Mouse (Mus musculus): Measurements from ENCODE around the gene Tnni1.

The Tnni1 gene

GRCm38 (mm10) chr1:135778780-135779535 lies at the start of gene Tnni1:
Gene Tnni1 (plus strand): TSS chr1:135779434.
- DNase-seq (ENCODE audit: low read depth, low spot score), result no peak

- peak; percentile 36 for DNase-seq (ENCODE audit: low read depth, low spot score)
These were observed 49.4 kb upstream of the Tnni1 start for GRCm38 (mm10) chr1:135729821-135730220.

DNA sequence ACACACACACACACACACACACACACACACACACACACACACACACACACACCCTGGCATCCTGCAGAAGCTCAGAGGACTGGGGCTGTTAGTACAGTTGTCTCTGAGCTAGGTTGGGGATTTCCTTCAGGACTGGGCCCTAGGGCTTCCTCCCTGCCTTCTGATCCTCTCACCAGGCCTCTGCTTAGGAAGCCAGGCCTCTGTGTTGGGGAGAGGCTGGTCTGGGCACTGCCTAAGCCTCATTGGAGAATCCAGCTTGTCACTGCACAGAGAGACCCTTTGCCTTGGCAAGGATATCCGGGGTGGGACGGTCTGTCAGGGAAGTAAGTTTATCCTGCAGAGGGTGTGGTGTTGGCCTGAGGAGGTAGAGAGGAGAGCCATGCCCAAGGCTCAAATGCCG lies 48.9 kb upstream of the Tnni1 start:
- DNase-seq (ENCODE audit: low read depth, low spot score), result no peak

GRCm38 (mm10) chr1:135731393-135731792 lies 47.8 kb upstream of the Tnni1 start:
- DNase-seq (ENCODE audit: low read depth, low spot score), result no peak

GRCm38 (mm10) chr1:135731897-135732684 lies 47.1 kb upstream of the Tnni1 start:
- peak; percentile 67 for DNase-seq (ENCODE audit: low read depth, low spot score)

DNA sequence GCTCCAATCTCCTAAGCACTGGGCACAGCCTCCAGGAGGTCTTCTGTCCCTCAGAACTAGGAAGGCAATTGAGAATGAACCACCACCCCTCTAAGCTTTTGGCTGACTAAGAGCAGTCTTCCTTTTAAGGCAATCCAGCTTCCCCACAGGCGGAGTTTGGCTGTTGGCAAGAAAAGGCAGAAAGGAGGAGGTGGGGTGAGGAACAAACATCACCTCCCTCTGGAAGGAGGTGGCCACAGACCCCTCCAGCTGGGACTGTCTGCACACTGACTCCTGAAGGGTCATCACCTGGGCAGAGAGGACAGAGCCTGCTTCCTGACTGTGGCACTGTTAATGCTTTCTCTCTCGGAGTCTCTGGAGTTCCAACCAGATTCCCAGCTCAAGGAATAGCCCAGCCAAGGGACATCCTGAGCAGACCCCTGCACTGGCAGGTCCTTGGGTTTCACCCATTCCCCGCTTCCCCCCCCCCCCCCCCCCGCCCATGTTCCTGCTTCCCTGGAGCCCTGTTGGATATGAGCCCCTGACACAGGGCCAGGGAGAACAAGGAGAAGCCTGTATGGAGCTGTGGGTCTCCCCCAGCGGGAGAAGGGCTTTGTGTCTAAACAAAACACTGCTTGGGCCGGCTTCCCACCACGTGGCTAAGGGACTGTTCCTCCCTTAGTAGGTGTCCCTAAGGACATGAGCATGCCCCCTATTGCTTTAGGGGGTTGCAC lies 44.9 kb upstream of the Tnni1 start:
- no peak for DNase-seq (ENCODE audit: low read depth, low spot score)

- no peak for DNase-seq (ENCODE audit: low read depth, low spot score)
These were observed 43.8 kb upstream of the Tnni1 start for GRCm38 (mm10) chr1:135735460-135735859.

GRCm38 (mm10) chr1:135744987-135745386 lies 34.2 kb upstream of the Tnni1 start:
- DNase-seq (ENCODE audit: low read depth, low spot score), result no peak

- DNase-seq (ENCODE audit: low read depth, low spot score), result no peak
These were observed 33.0 kb upstream of the Tnni1 start for GRCm38 (mm10) chr1:135746248-135746647.

DNA sequence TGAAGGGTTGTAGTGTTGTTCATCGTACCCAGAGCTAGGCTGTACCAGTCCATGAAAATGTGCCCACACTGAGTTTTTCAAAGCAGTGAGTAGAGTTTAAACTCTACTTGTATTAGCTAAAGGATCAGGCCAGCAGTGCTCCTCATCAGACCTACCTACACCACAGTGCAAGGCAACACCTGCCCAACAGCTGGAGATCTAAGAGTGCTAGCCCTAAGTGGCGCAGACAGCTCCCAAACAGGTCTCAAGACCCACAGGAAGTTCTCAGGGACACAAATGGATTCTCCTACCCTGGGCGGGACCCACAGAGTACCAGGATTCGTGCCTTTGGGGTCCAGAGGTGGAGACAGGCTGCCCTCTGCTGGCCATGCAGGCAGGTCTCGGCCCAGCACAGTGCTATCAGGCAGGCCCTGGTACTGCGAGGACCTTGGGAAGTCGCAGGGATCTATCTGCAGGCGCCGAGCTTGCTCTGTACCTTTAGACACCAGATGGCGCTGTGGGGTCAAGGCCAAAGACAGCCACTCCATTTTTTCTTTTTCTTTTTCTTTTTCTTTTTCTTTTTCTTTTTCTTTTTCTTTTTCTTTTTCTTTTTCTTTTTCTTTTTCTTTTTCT lies 26.4 kb upstream of the Tnni1 start:
- DNase-seq (ENCODE audit: low read depth, low spot score), result peak; percentile 99

DNA sequence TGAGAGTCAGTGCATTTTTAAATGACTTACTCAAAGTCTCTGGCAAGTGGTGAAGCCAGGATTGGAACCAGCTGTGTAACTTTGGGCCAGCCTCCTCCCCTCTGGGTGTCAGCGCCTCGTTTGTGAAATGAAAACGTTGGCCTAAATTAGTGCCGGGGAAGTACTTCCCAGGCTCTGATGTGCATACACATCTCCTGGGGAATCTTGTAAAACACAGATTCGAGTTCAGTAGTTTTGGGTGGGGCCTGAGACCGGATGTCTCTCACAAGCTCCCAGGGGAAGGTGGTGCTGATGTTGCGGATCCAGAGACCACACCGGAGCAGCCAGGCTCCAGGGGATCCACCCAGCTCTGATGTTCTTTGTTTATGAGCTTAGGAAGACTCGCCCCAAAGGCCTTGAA lies 23.9 kb upstream of the Tnni1 start:
- DNase-seq (ENCODE audit: low read depth, low spot score), result peak; percentile 76

DNA sequence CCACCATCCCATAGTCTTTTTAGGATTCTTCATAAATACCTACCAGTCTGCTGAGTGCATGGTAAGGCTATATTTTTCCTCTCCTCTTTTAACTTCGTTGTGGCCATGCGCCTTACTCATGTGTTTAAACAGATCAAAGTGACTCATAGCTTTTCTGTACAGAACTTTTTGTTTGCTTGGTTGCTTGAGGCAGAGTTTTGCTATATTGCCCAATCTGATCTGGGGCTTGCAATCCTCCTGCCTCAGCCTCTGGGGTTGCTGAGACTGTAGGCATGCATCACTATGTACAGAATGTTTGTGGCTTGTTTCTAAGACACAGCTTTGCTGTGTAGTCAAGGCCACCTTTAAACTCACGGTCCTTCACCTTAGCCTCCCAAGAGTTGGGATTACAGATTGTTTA lies 23.3 kb upstream of the Tnni1 start:
- DNase-seq (ENCODE audit: low read depth, low spot score), result no peak

DNA sequence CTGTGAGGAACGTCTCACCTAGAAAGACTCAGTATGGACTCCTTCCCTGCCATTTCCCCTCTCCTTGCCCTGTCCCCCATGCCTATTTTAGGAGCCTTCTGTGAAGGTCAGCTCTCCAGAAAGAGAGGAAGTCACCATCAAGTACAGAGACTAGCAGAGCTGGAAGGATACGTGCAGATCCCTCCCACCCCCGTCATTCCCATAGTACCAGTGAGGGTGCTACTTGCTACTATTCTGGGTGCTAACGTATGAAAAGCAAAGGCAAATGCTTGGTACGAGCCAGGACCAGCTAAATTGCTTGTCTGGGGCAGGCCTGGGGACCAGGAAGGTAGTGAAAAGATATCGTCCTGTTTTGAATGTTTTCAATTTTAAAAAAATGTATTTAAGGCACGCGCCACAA lies 21.9 kb upstream of the Tnni1 start:
- DNase-seq (ENCODE audit: low read depth, low spot score), result no peak

DNA sequence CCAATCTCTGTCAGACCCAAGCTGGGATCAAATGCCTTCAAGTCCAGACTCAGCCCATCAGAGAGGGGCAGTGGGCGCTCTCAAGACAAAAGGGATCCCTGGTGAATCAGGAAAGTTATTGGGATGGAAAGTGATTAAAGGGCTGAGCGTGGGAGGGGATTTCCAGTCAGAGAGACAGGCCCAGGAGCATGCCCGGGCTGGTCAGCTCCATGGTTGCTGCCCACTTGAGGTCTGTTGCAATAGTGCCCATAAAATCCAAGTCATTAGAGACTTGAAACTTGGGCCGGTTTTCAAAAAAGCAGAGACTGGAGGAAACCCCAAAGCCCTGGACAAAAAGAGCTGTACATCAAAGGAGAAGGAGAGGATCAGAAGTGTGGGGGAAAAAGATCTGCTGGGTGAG lies 19.5 kb upstream of the Tnni1 start:
- no peak for DNase-seq (ENCODE audit: low read depth, low spot score)

DNA sequence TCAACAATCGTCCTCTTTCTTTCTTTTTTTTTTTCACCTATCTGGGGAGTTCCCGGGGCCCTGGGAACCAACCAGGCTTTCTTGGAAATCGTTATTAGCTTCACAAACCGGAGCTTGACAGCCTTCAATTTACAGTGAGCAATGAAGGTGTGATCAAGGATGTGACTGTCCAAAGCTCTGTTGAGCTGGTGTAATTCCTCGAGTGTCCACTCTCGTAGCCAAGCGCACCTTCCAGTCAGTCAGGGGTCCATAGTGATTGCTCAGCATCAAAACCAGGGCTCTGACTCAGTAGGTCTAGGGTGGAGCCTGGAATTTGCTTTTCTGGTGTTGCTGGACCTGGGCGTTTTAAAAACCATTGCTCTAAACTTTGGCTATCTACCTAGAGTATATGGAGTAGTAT lies 19.0 kb upstream of the Tnni1 start:
- peak; percentile 89 for DNase-seq (ENCODE audit: low read depth, low spot score)

GRCm38 (mm10) chr1:135761728-135762127 lies 17.5 kb upstream of the Tnni1 start:
- no peak for DNase-seq (ENCODE audit: low read depth, low spot score)

- DNase-seq (ENCODE audit: low read depth, low spot score), result no peak
These were observed 15.6 kb upstream of the Tnni1 start for GRCm38 (mm10) chr1:135763503-135764205.

- DNase-seq (ENCODE audit: low read depth, low spot score), result no peak
These were observed 15.1 kb upstream of the Tnni1 start for GRCm38 (mm10) chr1:135764206-135764528.

DNA sequence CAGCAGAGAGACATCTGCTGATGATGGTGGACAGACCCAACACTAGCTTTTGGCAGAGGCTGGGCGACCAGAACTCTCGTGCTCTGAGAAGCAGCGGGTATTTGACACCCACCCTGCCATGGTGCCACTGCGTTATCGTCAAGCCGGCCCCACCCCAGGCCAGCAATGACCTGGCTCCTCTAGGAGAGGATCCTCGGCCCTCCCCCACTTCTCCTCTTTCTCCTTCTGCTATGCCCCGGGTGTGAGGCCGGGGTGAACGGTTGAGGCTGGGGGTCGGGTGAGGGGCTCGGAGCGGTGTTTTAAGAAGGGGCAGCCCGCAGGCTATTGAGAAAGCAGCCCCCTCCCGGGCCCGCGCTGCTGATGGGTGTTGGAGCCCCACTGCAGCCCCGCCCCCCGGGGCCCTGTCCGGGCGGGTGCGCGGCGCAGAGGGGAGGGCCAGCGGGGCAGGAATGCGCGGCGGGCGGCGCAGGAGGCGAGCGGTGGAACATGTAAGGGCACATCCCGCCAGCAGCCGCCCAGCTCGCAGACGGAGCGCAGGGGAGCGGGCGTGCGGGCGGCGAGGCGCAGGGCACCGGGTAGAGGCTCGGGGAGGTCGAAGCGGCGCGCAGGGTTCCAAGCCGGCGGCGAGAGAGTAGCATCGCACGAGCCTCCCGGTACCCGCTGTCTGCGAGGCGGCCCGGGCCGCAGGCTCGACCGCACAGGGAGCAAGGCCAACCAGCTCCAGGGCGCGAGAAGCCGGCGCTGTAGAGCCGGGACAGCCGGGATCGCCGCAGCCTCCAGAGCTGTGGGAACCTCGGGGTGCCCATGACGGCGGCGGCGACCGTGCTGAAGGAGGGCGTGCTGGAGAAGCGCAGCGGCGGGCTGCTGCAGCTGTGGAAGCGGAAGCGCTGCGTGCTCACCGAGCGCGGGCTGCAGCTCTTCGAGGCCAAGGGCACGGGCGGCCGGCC lies 13.3 kb upstream of the Tnni1 start, which contains the start of gene Phlda3:
Phlda3 (plus strand) TSS at position 475 of the 947 bp plus-strand sequence.
- DNase-seq (ENCODE audit: low read depth, low spot score), result peak; percentile 73

- no peak for DNase-seq (ENCODE audit: low read depth, low spot score)
These were observed 12.5 kb upstream of the Tnni1 start for GRCm38 (mm10) chr1:135766592-135767306.
